Mouse (Mus musculus) C2C12 (cell line): Measurements from ENCODE around the gene Izumo1r. TPM values are rescaled to one million over a fixed set of nuclear protein-coding genes. Genes with fewer than 3 reads are reported as not detected.
"Not testable (repeated sequence)": the region's sequence is repeated elsewhere in the genome, so short reads cannot be mapped to it uniquely, and the experiment has no call there.

Source experiments
- H3K27me3 ChIP-seq: one replicate; pipeline ENCODE4 v1.6.1; 2011; ENCODE audit not compliant: control insufficient read depth, insufficient read depth, insufficient read length
- H3K36me3 ChIP-seq: one replicate; pipeline ENCODE4 v1.6.1; 2011; ENCODE audit not compliant: control insufficient read depth, insufficient read depth
- H3K4me3 ChIP-seq: one replicate; pipeline ENCODE4 v1.5.1; 2011; ENCODE audit warnings: mild to moderate bottlenecking, control low read depth; ENCODE audit not compliant: poor library complexity, insufficient read depth, severe bottlenecking
- H3K79me2 ChIP-seq: one replicate; pipeline ENCODE4 v1.6.1; 2011; ENCODE audit not compliant: control insufficient read depth, insufficient read depth
- H3K79me3 ChIP-seq: one replicate; pipeline ENCODE4 v1.6.1; 2011; ENCODE audit warnings: low read depth, control low read depth
- H3ac ChIP-seq: one replicate; pipeline ENCODE3; 2011; ENCODE audit warnings: low read depth; ENCODE audit not compliant: control insufficient read depth, insufficient read length
- CEBPB ChIP-seq: IDR thresholded peaks from one replicate; pipeline ENCODE4 v1.6.1; 2011; ENCODE audit warnings: low read depth, mild to moderate bottlenecking, control low read depth, moderate library complexity
- CTCF ChIP-seq: IDR thresholded peaks from one replicate; pipeline ENCODE4 v1.5.1; 2011; ENCODE audit not compliant: control insufficient read depth, insufficient read depth, insufficient read length
- FOSL1 ChIP-seq: IDR thresholded peaks from one replicate; pipeline ENCODE4 v1.8.0; 2011; ENCODE audit warnings: mild to moderate bottlenecking, low read length; ENCODE audit not compliant: poor library complexity, insufficient read depth, severe bottlenecking
- MAX ChIP-seq: IDR thresholded peaks from one replicate; pipeline ENCODE4 v1.6.1; 2011; ENCODE audit warnings: mild to moderate bottlenecking, control low read depth
- MYOD1 ChIP-seq: IDR thresholded peaks from one replicate; pipeline ENCODE4 v1.6.1; 2011; ENCODE audit warnings: low read depth; ENCODE audit not compliant: control insufficient read depth, insufficient read length
- MYOG ChIP-seq: IDR thresholded peaks from one replicate; pipeline ENCODE4 v1.6.1; 2011; ENCODE audit not compliant: control insufficient read depth, insufficient read length; ENCODE audit errors: extremely low read depth
- USF1 ChIP-seq: IDR thresholded peaks from one replicate; pipeline ENCODE4 v1.6.1; 2011; ENCODE audit warnings: low read depth, mild to moderate bottlenecking, control low read depth, moderate library complexity
- polyA plus RNA-seq: library from polyadenylated mRNA; unstranded; fragments of >200 nt; fragmentation: generic; extraction: Trizol; gene quantifications from one replicate; pipeline ENCODE4 v1.2.1, GENCODE M21; 2012; ENCODE audit warnings: missing spikeins

Izumo1r gene
- polyA plus RNA-seq, 1 experiment = not detected

GRCm38 (mm10) chr9:14885151-14885550 is 18.6 kb downstream of the Izumo1r start:
- TF ChIP-seq MYOG (no peak), FOSL1 (no peak), MAX (no peak), MYOD1 (no peak), CEBPB (no peak), CTCF (no peak), USF1 (no peak)
- H3K4me3 ChIP-seq = no peak overlapping the region
- H3K36me3 ChIP-seq = no peaks in the 10 kb centered on the region
- H3ac ChIP-seq = no peak overlapping the region
- H3K79me3 ChIP-seq = no peaks in the 10 kb centered on the region
- no peaks in the 10 kb centered on the region for H3K79me2 ChIP-seq
- H3K27me3 ChIP-seq = peaks cover 3% of the 10 kb centered on the region

GRCm38 (mm10) chr9:14884641-14885040 is 19.1 kb downstream of the Izumo1r start:
- no peak overlapping the region for H3ac ChIP-seq
- peaks cover 3% of the 10 kb centered on the region for H3K27me3 ChIP-seq
- no peak overlapping the region for H3K4me3 ChIP-seq
- H3K79me2 ChIP-seq = no peaks in the 10 kb centered on the region
- H3K79me3 ChIP-seq = no peaks in the 10 kb centered on the region
- TF ChIP-seq CEBPB (no peak), USF1 (peak; percentile 56)
- no peaks in the 10 kb centered on the region for H3K36me3 ChIP-seq

- not testable (repeated sequence) for H3K36me3 ChIP-seq, H3ac ChIP-seq, H3K4me3 ChIP-seq, H3K79me2 ChIP-seq, H3K79me3 ChIP-seq
- peaks cover 11% of the 10 kb centered on the region for H3K27me3 ChIP-seq
These were observed 27.2 kb downstream of the Izumo1r start for GRCm38 (mm10) chr9:14876566-14876965.

- TF ChIP-seq MYOG (no peak), MAX (no peak), FOSL1 (no peak), CTCF (no peak), USF1 (no peak)
- Histone ChIP-seq H3K27me3 (peaks cover 11% of the 10 kb centered on the region), H3K4me3 (no peak overlapping the region), H3K79me3 (no peaks in the 10 kb centered on the region), H3K79me2 (no peaks in the 10 kb centered on the region), H3ac (no peak overlapping the region), H3K36me3 (no peaks in the 10 kb centered on the region)
These were observed 27.8 kb downstream of the Izumo1r start for GRCm38 (mm10) chr9:14875743-14876507.

- Histone ChIP-seq H3K27me3 (peaks cover 15% of the 10 kb centered on the region), H3K4me3 (no peak overlapping the region), H3ac (no peak overlapping the region), H3K79me2 (no peaks in the 10 kb centered on the region), H3K36me3 (no peaks in the 10 kb centered on the region), H3K79me3 (no peaks in the 10 kb centered on the region)
- no peak for TF ChIP-seq MYOD1
- TF ChIP-seq USF1 = no peak
- TF ChIP-seq CEBPB = no peak
- no peak for TF ChIP-seq FOSL1
These were observed 31.4 kb downstream of the Izumo1r start for GRCm38 (mm10) chr9:14872181-14872930.

GRCm38 (mm10) chr9:14871536-14871935 is 32.2 kb downstream of the Izumo1r start:
- H3K4me3 ChIP-seq = no peak overlapping the region
- no peaks in the 10 kb centered on the region for H3K36me3 ChIP-seq
- H3K79me3 ChIP-seq = no peaks in the 10 kb centered on the region
- no peak for TF ChIP-seq CEBPB
- no peak for TF ChIP-seq FOSL1
- TF ChIP-seq CTCF = no peak
- TF ChIP-seq USF1 = no peak
- H3K79me2 ChIP-seq = no peaks in the 10 kb centered on the region
- H3ac ChIP-seq = no peak overlapping the region
- H3K27me3 ChIP-seq = peaks cover 13% of the 10 kb centered on the region
